9 mouse cellular contexts compared by ENCODE assay signal in the genomic region with DNA sequence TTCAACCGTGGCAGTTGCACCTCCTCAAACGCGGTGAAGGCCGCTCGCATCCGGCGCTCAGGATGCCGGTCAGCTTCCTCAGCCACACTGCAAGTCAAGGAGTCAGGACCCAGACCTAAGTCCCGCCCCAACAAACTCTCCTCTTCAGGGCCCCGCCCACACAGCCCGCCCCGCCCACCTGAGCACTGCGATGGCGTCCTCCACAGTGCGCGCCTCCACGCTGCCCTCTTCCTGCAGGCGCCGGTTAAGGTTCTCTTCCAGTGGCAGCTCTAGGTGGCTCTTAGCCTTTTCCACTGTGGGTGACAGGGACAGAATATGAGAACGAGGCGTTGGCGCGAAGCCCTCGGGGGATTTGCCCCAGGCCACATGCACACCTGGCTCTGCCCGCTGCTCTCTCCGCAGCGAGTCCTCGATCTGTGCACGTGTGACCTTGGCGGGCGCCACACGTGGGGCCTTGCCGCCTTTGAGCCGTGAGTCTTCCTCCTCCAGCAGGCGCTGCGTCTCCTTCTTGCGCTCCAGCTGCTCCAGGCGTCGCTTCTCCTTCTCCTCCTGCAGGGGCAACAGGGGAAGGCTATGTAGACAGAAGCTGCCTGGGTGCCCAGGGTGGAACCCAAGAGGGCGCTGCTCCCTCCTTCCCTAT. TPM values are rescaled to one million over a fixed set of nuclear protein-coding genes. Genes with fewer than 3 reads are reported as not detected.
A peak's percentile ranks its signal among the peaks of the same experiment; 100 is the strongest.
DNase-seq lines count a peak whose midpoint lies in the region; ATAC-seq and TF ChIP-seq lines count a peak whose summit lies in the region.
"Had no signal": no experiment of that assay in that cellular context is flagged by ENCODE, and none has a peak within 500 bp of the region (broad histone marks: within the 10 kb centered on the region; RNA-seq: fewer than 3 reads in every experiment).

No protein-coding gene starts in this region.

- peaks cover 6% of the 10 kb centered on the region for H3K79me2 ChIP-seq in myocyte (ENCODE audit: control insufficient read depth, insufficient read depth)

- H3K9ac ChIP-seq in hindbrain, postnatal 0 days (replicated peaks; ENCODE audit: low read length), result 0 out of 2 replicates have a peak overlapping the region, but pooled peaks have one; percentile 17
- H3K9ac ChIP-seq in liver, embryonic 13.5 days, result peak overlapping the region; percentile 37

- TF ChIP-seq CTCF in hindbrain, postnatal 0 days (IDR thresholded peaks at IDR 0.05; ENCODE audit: low read depth), result peak; percentile 38; the same call in 1 of the 2 replicates

- no peak for ATAC-seq in hindbrain, postnatal 0 days
- ATAC-seq in liver, embryonic 13.5 days (ENCODE audit: low read depth), result peak; percentile 22; the same call in 1 of the 2 replicates

- 23% methylated on average over 40 of the region's 40 CpGs for WGBS in hindbrain, postnatal 0 days
- WGBS in liver, embryonic 13.5 days (ENCODE audit: insufficient replicate concordance), result 41% methylated on average over 40 of the region's 40 CpGs

- H3ac ChIP-seq in myocyte (ENCODE audit: control insufficient read depth, insufficient read length), result no peak overlapping the region

- H3K4me2 ChIP-seq in hindbrain, postnatal 0 days (ENCODE audit: low read depth, low read length), result 0 out of 2 replicates have a peak overlapping the region, but pooled peaks have one; percentile 13
- H3K4me2 ChIP-seq in liver, embryonic 13.5 days, result peak overlapping the region; percentile 67
- H3K4me2 ChIP-seq in myocyte (ENCODE audit: low read depth), result no peak overlapping the region

- TF ChIP-seq POLR2A in myocyte (IDR thresholded peaks at IDR 0.05; ENCODE audit: insufficient read length, low read depth), result no peak

- H3K4me1 ChIP-seq in hindbrain, postnatal 0 days (ENCODE audit: insufficient read depth, low read length), result peaks cover 16% of the 10 kb centered on the region
- peaks cover 74% of the 10 kb centered on the region for H3K4me1 ChIP-seq in liver, embryonic 13.5 days (replicated peaks)

- no peaks in the 10 kb centered on the region for H3K36me3 ChIP-seq in hindbrain, postnatal 0 days (ENCODE audit: insufficient read depth, low read length)
- peaks cover 15% of the 10 kb centered on the region for H3K36me3 ChIP-seq in liver, embryonic 13.5 days
- no peaks in the 10 kb centered on the region for H3K36me3 ChIP-seq in myocyte (ENCODE audit: control insufficient read depth, insufficient read depth)

- peak overlapping the region; percentile 69; the same call in 1 of the 2 replicates for H3K27ac ChIP-seq in hindbrain, postnatal 0 days
- H3K27ac ChIP-seq in liver, embryonic 13.5 days, result peak overlapping the region; percentile 47; the same call in 1 of the 2 replicates

- no peak overlapping the region for H3K4me3 ChIP-seq in hindbrain, postnatal 0 days (ENCODE audit: low read length)
- peak overlapping the region; percentile 38 for H3K4me3 ChIP-seq in liver, embryonic 13.5 days (replicated peaks)
- no peak overlapping the region for H3K4me3 ChIP-seq in myocyte

- no peaks in the 10 kb centered on the region for H3K27me3 ChIP-seq in hindbrain, postnatal 0 days (ENCODE audit: insufficient read depth, low read length)
- H3K27me3 ChIP-seq in liver, embryonic 13.5 days, result peaks cover 19% of the 10 kb centered on the region
- no peaks in the 10 kb centered on the region for H3K27me3 ChIP-seq in myocyte (ENCODE audit: control insufficient read depth, insufficient read depth, insufficient read length)

- no peaks in the 10 kb centered on the region for H3K9me3 ChIP-seq in hindbrain, postnatal 0 days (ENCODE audit: low read length)
- no peaks in the 10 kb centered on the region for H3K9me3 ChIP-seq in liver, embryonic 13.5 days (replicated peaks)
- H3K9me3 ChIP-seq: G1E had no signal

- DNase-seq in cerebellum, adult 9-11 months, result peak; percentile 61
- DNase-seq in cerebellum, adult 8-10 months, result no peak
- DNase-seq in embryo, embryonic 9.5 days (ENCODE audit: extremely low spot score), result peak; percentile 78
- DNase-seq in hindbrain, postnatal 0 days (ENCODE audit: low spot score), result peak; percentile 45
- DNase-seq in liver, embryonic 13.5 days, result peak; percentile 63
- DNase-seq in thymus, postnatal 10 days (ENCODE audit: low spot score in 2 of 2), result peak; percentile 60 to 63
- DNase-seq in gastrocnemius, adult 18-20 months (ENCODE audit: low spot score), result no peak

TF ChIP-seq in myocyte, 11 proteins besides CTCF, POLR2A, EP300 and RAD21:
- TF ChIP-seq POLR2AphosphoS2 (IDR thresholded peaks at IDR 0.05; ENCODE audit: insufficient read length, low read depth) (peak; percentile 39), TCF12 (IDR thresholded peaks at IDR 0.05; ENCODE audit: insufficient read depth, poor library complexity, severe bottlenecking) (no peak)
TF ChIP-seq in myocyte: peak in this region for 1.

RNA-seq across cellular contexts. Expression of a gene that starts 5.1 kb away (rescaled TPM):
- 36.0 and 45.1 TPM in 2 replicates for total RNA-seq in hindbrain, postnatal 0 days (2014; rRNA removed)
- 145 and 154 TPM in 2 replicates for polyA plus RNA-seq in hindbrain, postnatal 0 days (2015; fragmentation: Nextera tagmentation; extraction: Ambion mirVana)
- 70.9 and 76.5 TPM in 2 replicates for polyA plus RNA-seq in liver, embryonic 13.5 days (2015; fragmentation: Nextera tagmentation; extraction: Ambion mirVana)
- polyA plus RNA-seq in myocyte (2012; fragmentation: generic; extraction: Trizol), result 141 TPM
- total RNA-seq in gastrocnemius, adult 18-20 months (2021), result 10 to 100 TPM; 72.6 to 76.5 TPM

RNA-seq across cellular contexts. Expression of a gene that starts 5.6 kb away (rescaled TPM):
- total RNA-seq in hindbrain, postnatal 0 days (2014; rRNA removed), result 29.8 and 33.6 TPM in 2 replicates
- polyA plus RNA-seq in hindbrain, postnatal 0 days (2015; fragmentation: Nextera tagmentation; extraction: Ambion mirVana), result 7.8 and 10.8 TPM in 2 replicates
- 0.29 and 0.44 TPM in 2 replicates for polyA plus RNA-seq in liver, embryonic 13.5 days (2015; fragmentation: Nextera tagmentation; extraction: Ambion mirVana)
- polyA plus RNA-seq in myocyte (2012; fragmentation: generic; extraction: Trizol), result 11.9 TPM
- total RNA-seq in gastrocnemius, adult 18-20 months (2021), result 10 to 100 TPM; 18.2 to 21.1 TPM

RNA-seq across cellular contexts. Expression of a gene that starts 23.9 kb away (rescaled TPM):
- total RNA-seq in hindbrain, postnatal 0 days (2014; rRNA removed), result 2.5 and 2.8 TPM in 2 replicates
- polyA plus RNA-seq in hindbrain, postnatal 0 days (2015; fragmentation: Nextera tagmentation; extraction: Ambion mirVana), result 4.2 and 4.3 TPM in 2 replicates
- 0.03 TPM in 2 replicates for polyA plus RNA-seq in liver, embryonic 13.5 days (2015; fragmentation: Nextera tagmentation; extraction: Ambion mirVana)
- polyA plus RNA-seq in myocyte (2012; fragmentation: generic; extraction: Trizol), result 3.0 TPM
- total RNA-seq in gastrocnemius, adult 18-20 months (2021), result under 1 TPM in 1 of 2 experiments, not detected in 1; 0.07 TPM
- total RNA-seq: G1E had no signal

RNA-seq across cellular contexts. Expression of a gene that starts 28.5 kb away (rescaled TPM):
- total RNA-seq in hindbrain, postnatal 0 days (2014; rRNA removed), result 1,411 and 1,940 TPM in 2 replicates
- polyA plus RNA-seq in hindbrain, postnatal 0 days (2015; fragmentation: Nextera tagmentation; extraction: Ambion mirVana), result 2,686 and 2,710 TPM in 2 replicates
- 2,606 and 3,100 TPM in 2 replicates for polyA plus RNA-seq in liver, embryonic 13.5 days (2015; fragmentation: Nextera tagmentation; extraction: Ambion mirVana)
- 5,695 TPM for polyA plus RNA-seq in myocyte (2012; fragmentation: generic; extraction: Trizol)
- 1,000 to 10,000 TPM; 1,014 to 1,053 TPM for total RNA-seq in gastrocnemius, adult 18-20 months (2021)

RNA-seq across cellular contexts. Expression of a gene that starts 29.2 kb away (rescaled TPM):
- total RNA-seq in hindbrain, postnatal 0 days (2014; rRNA removed), result 12.1 and 17.1 TPM in 2 replicates
- polyA plus RNA-seq in hindbrain, postnatal 0 days (2015; fragmentation: Nextera tagmentation; extraction: Ambion mirVana), result 4.6 and 4.9 TPM in 2 replicates
- polyA plus RNA-seq in liver, embryonic 13.5 days (2015; fragmentation: Nextera tagmentation; extraction: Ambion mirVana), result 11.7 and 12.6 TPM in 2 replicates
- 5.8 TPM for polyA plus RNA-seq in myocyte (2012; fragmentation: generic; extraction: Trizol)
- total RNA-seq in gastrocnemius, adult 18-20 months (2021), result 100 to 1,000 TPM in 1 of 2 experiments, 10 to 100 TPM in 1; 58.3 to 202 TPM

Comparison
In these comparisons a context has a peak if more than half of its experiments do, and no peak if none do; other contexts are left out.
1. DNase-seq: peak in cerebellum, adult 9-11 months (single experiment), embryo, embryonic 9.5 days (single experiment), hindbrain, postnatal 0 days (single experiment), liver, embryonic 13.5 days (single experiment) and thymus, postnatal 10 days (2 of 2); none in cerebellum, adult 8-10 months (single experiment) and gastrocnemius, adult 18-20 months (single experiment).